Mouse (Mus musculus) gastrocnemius, postnatal 36 days (tissue): Measurements from ENCODE around the gene Smbd1. TPM values are rescaled to one million over a fixed set of nuclear protein-coding genes. Genes with fewer than 3 reads are reported as not detected.

Experiments used
- total RNA-seq, 2 experiments: library from RNA; stranded (reverse); gene quantifications; 2 replicates each; pipeline ENCODE4 v1.2.3; 2021

The Smbd1 gene
- total RNA-seq, 2 experiments from 2014 or later, result not detected

Other genes starting within 250 kb of the Smbd1 start
- 100 to 1,000 TPM; 157 to 180 TPM for gene Tfrc, start 201.6 kb downstream of the Smbd1 start, total RNA-seq
- gene Tnk2, start 166.6 kb downstream of the Smbd1 start, total RNA-seq, result 10 to 100 TPM; 40.0 to 44.8 TPM
- gene Muc4, start 74.6 kb downstream of the Smbd1 start, total RNA-seq, result under 1 TPM; 0.10 to 0.27 TPM
- gene Muc20, start 13.0 kb downstream of the Smbd1 start, total RNA-seq, result under 1 TPM; 0.18 to 0.22 TPM
- 10 to 100 TPM; 86.0 to 88.7 TPM for gene Fyttd1, start 67.0 kb upstream of the Smbd1 start, total RNA-seq
- 10 to 100 TPM; 23.9 to 25.4 TPM for gene Rubcn, start 67.3 kb upstream of the Smbd1 start, total RNA-seq
- gene Lrch3, start 103.6 kb upstream of the Smbd1 start, total RNA-seq, result 10 to 100 TPM; 13.2 to 14.6 TPM
- gene Iqcg, start 245.7 kb upstream of the Smbd1 start, total RNA-seq, result 1 to 10 TPM; 3.9 TPM
- 100 to 1,000 TPM; 193 to 237 TPM for gene Rpl35a, start 246.0 kb upstream of the Smbd1 start, total RNA-seq